Mouse (Mus musculus) brain, adult 2 months (tissue): ENCODE results near the gene Chaf1b.

ENCODE experiments used
- DNase-seq: peaks from one replicate; pipeline ENCODE4 v3.0.0; 2011; ENCODE audit warnings: low read depth, low spot score

Chaf1b gene

DNA sequence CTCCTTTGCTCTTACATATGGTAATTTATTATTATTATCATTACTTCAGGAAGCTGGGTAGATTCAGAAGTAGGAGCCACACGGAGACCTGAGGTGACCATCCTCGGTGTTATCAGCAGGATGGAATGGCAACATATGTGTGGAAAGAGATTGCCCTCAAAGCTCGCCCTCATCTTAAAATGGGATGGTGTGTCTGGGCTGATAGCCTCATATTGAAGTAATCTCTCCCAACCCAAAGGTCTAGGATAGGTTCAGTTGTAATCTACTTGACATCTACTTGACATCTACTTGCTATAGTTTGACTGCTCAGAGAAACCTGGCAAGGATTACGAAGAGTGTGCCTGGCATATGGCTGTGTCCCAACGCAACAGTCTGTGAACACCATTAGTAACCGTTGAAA lies 60.6 kb downstream of the Chaf1b start:
- DNase-seq, result no peak

DNA sequence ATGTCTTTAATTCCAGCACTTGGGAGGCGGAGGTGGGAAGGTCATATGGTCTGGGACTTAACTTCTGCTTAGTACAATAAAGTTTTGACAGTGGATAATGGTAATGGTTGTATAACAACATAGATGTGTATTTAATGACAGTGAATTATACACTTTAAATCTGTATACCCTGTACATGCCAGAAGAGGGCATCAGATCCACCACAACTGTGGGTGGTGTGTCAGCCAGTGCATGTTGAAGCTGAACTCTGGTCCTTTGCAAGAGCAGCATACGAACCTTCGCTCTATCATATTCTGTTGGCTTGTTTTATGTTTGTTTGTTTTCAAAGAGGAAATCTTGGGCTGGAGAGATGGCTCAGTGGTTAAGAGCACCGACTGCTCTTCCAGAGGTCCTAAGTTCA lies 63.7 kb downstream of the Chaf1b start:
- DNase-seq, result no peak
